Mouse (Mus musculus) adrenal gland, postnatal 4 days (tissue): ENCODE results near the gene Kdm5c. TPM values are rescaled to one million over a fixed set of nuclear protein-coding genes. Genes with fewer than 3 reads are reported as not detected.
"Not testable (repeated sequence)": the region's sequence is repeated elsewhere in the genome, so short reads cannot be mapped to it uniquely, and the experiment has no call there.

ENCODE experiments used
- DNase-seq, 2 experiments: peaks; one replicate each; pipeline ENCODE4 v3.0.0; 2021 to 2022; ENCODE audit warnings: low spot score in 2 of 2, mixed read lengths in 2 of 2
- long read RNA-seq, 2 experiments: library from polyadenylated mRNA; stranded (forward); transcript quantifications; one replicate each; pipeline ENCODE4 v2.0.0; 2021
- total RNA-seq, 2 experiments: library from RNA; stranded (reverse); gene quantifications; 2 replicates each; pipeline ENCODE4 v1.2.3; 2021

The Kdm5c gene
- total RNA-seq = 10 to 100 TPM; 56.5 to 87.3 TPM
- long read RNA-seq, experiment 1, full-length matches to known transcripts = 4 of 14 reads
- long read RNA-seq, experiment 1, partial matches to known transcripts = 5 of 14 reads
- long read RNA-seq, experiment 1, other reads (novel, unspliced or antisense) = 5 of 14 reads
- long read RNA-seq, experiment 2, full-length matches to known transcripts = 1 of 25 reads
- long read RNA-seq, experiment 2, partial matches to known transcripts = 18 of 25 reads
- long read RNA-seq, experiment 2, other reads (novel, unspliced or antisense) = 6 of 25 reads

- DNase-seq = peak; percentile 79 to 83
Measured at GRCm38 (mm10) chrX:152232781-152233763, at the start of gene Kdm5c. TSS of gene Kdm5c (plus strand) at chrX:152233020.

- no peak for DNase-seq
Measured at GRCm38 (mm10) chrX:152187151-152187550, 45.7 kb upstream of the Kdm5c start.

GRCm38 (mm10) chrX:152191266-152191665 lies 41.6 kb upstream of the Kdm5c start:
- no peak for DNase-seq

GRCm38 (mm10) chrX:152197814-152198648 lies 34.8 kb upstream of the Kdm5c start:
- DNase-seq = no peak

GRCm38 (mm10) chrX:152201737-152202421 lies 30.9 kb upstream of the Kdm5c start:
- no peak for DNase-seq

- DNase-seq = no peak
Measured at GRCm38 (mm10) chrX:152202422-152203103, 30.3 kb upstream of the Kdm5c start.

GRCm38 (mm10) chrX:152203247-152203646 lies 29.6 kb upstream of the Kdm5c start:
- DNase-seq = no peak

- no peak for DNase-seq
Measured at GRCm38 (mm10) chrX:152205486-152205885, 27.3 kb upstream of the Kdm5c start.

- DNase-seq = no peak
Measured at GRCm38 (mm10) chrX:152214703-152215102, 18.1 kb upstream of the Kdm5c start.

GRCm38 (mm10) chrX:152218529-152218928 lies 14.3 kb upstream of the Kdm5c start:
- DNase-seq = no peak

- no peak for DNase-seq
Measured at GRCm38 (mm10) chrX:152221721-152222120, 11.1 kb upstream of the Kdm5c start.

- DNase-seq = no peak
Measured at GRCm38 (mm10) chrX:152222226-152222625, 10.6 kb upstream of the Kdm5c start.

- no peak for DNase-seq
Measured at GRCm38 (mm10) chrX:152223313-152223712, 9.5 kb upstream of the Kdm5c start.

- DNase-seq = no peak
Measured at GRCm38 (mm10) chrX:152224280-152224679, 8.5 kb upstream of the Kdm5c start.

GRCm38 (mm10) chrX:152234125-152234524 lies 1.3 kb downstream of the Kdm5c start:
- DNase-seq = no peak

GRCm38 (mm10) chrX:152235758-152236157 lies 2.9 kb downstream of the Kdm5c start:
- no peak for DNase-seq

- not testable (repeated sequence) for DNase-seq
Measured at GRCm38 (mm10) chrX:152243140-152243539, 10.3 kb downstream of the Kdm5c start.

- DNase-seq = no peak
Measured at GRCm38 (mm10) chrX:152244492-152245189, 11.8 kb downstream of the Kdm5c start.

- no peak for DNase-seq
Measured at GRCm38 (mm10) chrX:152271189-152271588, 38.4 kb downstream of the Kdm5c start.
